Mouse (Mus musculus): ENCODE measurements around the gene Arhgap45. TPM values are rescaled to one million over a fixed set of nuclear protein-coding genes. Genes with fewer than 3 reads are reported as not detected.

Gene Arhgap45
- total RNA-seq, 2 experiments from 2014 or later, result 1.0 to 2.1 TPM

GRCm38 (mm10) chr10:80055891-80056290 lies 39.4 kb downstream of the Arhgap45 start:
- DNase-seq, result no peak

- DNase-seq, result no peak
Observed at GRCm38 (mm10) chr10:80056506-80056905, 40.1 kb downstream of the Arhgap45 start.

- DNase-seq, result no peak
Observed at GRCm38 (mm10) chr10:80056976-80057682, 40.7 kb downstream of the Arhgap45 start.

GRCm38 (mm10) chr10:80057683-80058326 lies 41.4 kb downstream of the Arhgap45 start:
- DNase-seq, result peak; percentile 11

- no peak for DNase-seq
Observed at GRCm38 (mm10) chr10:80063104-80063503, 46.7 kb downstream of the Arhgap45 start.

GRCm38 (mm10) chr10:80063877-80064650 lies 47.6 kb downstream of the Arhgap45 start:
- DNase-seq, result no peak

GRCm38 (mm10) chr10:80069251-80069650 lies 52.8 kb downstream of the Arhgap45 start:
- no peak for DNase-seq

GRCm38 (mm10) chr10:80069948-80070450 lies 53.5 kb downstream of the Arhgap45 start:
- no peak for DNase-seq

GRCm38 (mm10) chr10:80070837-80071515 lies 54.5 kb downstream of the Arhgap45 start:
- peak; percentile 73 for DNase-seq

GRCm38 (mm10) chr10:80071516-80071900 lies 55.1 kb downstream of the Arhgap45 start:
- no peak for DNase-seq

- DNase-seq, result no peak
Observed at GRCm38 (mm10) chr10:80072623-80073489, 56.4 kb downstream of the Arhgap45 start.

GRCm38 (mm10) chr10:80074813-80075601 lies 58.6 kb downstream of the Arhgap45 start:
- DNase-seq, result peak; percentile 72

- no peak for DNase-seq
Observed at GRCm38 (mm10) chr10:80075924-80076323, 59.5 kb downstream of the Arhgap45 start.

GRCm38 (mm10) chr10:80076386-80076785 lies 59.9 kb downstream of the Arhgap45 start:
- no peak for DNase-seq

GRCm38 (mm10) chr10:80077312-80077711 lies 60.9 kb downstream of the Arhgap45 start:
- no peak for DNase-seq

GRCm38 (mm10) chr10:80078366-80078765 lies 61.9 kb downstream of the Arhgap45 start:
- no peak for DNase-seq

GRCm38 (mm10) chr10:80080396-80081070 lies 64.1 kb downstream of the Arhgap45 start:
- no peak for DNase-seq

Measured in gastrocnemius, postnatal 25 days (tissue).